Mouse (Mus musculus) kidney, postnatal 36 days (tissue): ENCODE results near the gene Manea.
"Not testable (repeated sequence)": the region's sequence is repeated elsewhere in the genome, so short reads cannot be mapped to it uniquely, and the experiment has no call there.

Source experiments
- DNase-seq, 2 experiments: peaks; one replicate each; pipeline ENCODE4 v3.0.0; 2021 to 2022; ENCODE audit warnings: mixed read lengths in 2 of 2

Gene Manea

GRCm38 (mm10) chr4:26346443-26347106 is at the start of gene Manea:
Manea (minus strand) TSS chr4:26346891.
- peak; percentile 95 to 98 for DNase-seq

GRCm38 (mm10) chr4:26354616-26355015 is 7.9 kb upstream of the Manea start:
- no peak for DNase-seq

- DNase-seq: no peak
These were observed 7.0 kb upstream of the Manea start for GRCm38 (mm10) chr4:26353643-26354231.

GRCm38 (mm10) chr4:26347239-26347638 is 548 bp upstream of the Manea start:
- no peak for DNase-seq

- peak in 1 of 2 experiments; percentile 29 for DNase-seq
These were observed 799 bp downstream of the Manea start for GRCm38 (mm10) chr4:26345741-26346442.

GRCm38 (mm10) chr4:26345080-26345479 is 1.6 kb downstream of the Manea start:
- no peak for DNase-seq

- no peak for DNase-seq
These were observed 4.3 kb downstream of the Manea start for GRCm38 (mm10) chr4:26342346-26342745.

- no peak for DNase-seq
These were observed 8.1 kb downstream of the Manea start for GRCm38 (mm10) chr4:26338604-26339003.

GRCm38 (mm10) chr4:26336563-26336962 is 10.1 kb downstream of the Manea start:
- DNase-seq: no peak

GRCm38 (mm10) chr4:26304731-26305130 is 42.0 kb downstream of the Manea start:
- not testable (repeated sequence) for DNase-seq

- no peak for DNase-seq
These were observed 69.5 kb downstream of the Manea start for GRCm38 (mm10) chr4:26277112-26277716.

- DNase-seq: no peak
These were observed 70.4 kb downstream of the Manea start for GRCm38 (mm10) chr4:26276264-26276663.

GRCm38 (mm10) chr4:26275769-26276168 is 70.9 kb downstream of the Manea start:
- DNase-seq: no peak
